Mouse (Mus musculus): ENCODE data around the gene Ak5.

GRCm38 (mm10) chr3:152556919-152557318, 111.2 kb downstream of the Ak5 start:
- TF ChIP-seq CTCF (IDR thresholded peaks at IDR 0.05; ENCODE audit: control insufficient read depth, insufficient read depth, insufficient read length), result no peak
- TF ChIP-seq MAX (IDR thresholded peaks at IDR 0.05), result no peak
- no peak for TF ChIP-seq USF1 (IDR thresholded peaks at IDR 0.05; ENCODE audit: low read depth)
